Mouse (Mus musculus): ENCODE data around the gene Fastk.
"Not testable (repeated sequence)": the region's sequence is repeated elsewhere in the genome, so short reads cannot be mapped to it uniquely, and the experiment has no call there.

Gene Fastk

GRCm38 (mm10) chr5:24423129-24424003 lies 21.7 kb downstream of the Fastk start, which contains the start of the genes Cdk5 and Slc4a2:
Cdk5 (minus strand) TSS chr5:24423530.
Slc4a2 (plus strand) TSS chr5:24423837.
- DNase-seq (ENCODE audit: low read depth): peak; percentile 99

- no peak for DNase-seq (ENCODE audit: low read depth)
Observed at GRCm38 (mm10) chr5:24420381-24420780, 24.7 kb downstream of the Fastk start.

GRCm38 (mm10) chr5:24417587-24417986 lies 27.5 kb downstream of the Fastk start:
- DNase-seq (ENCODE audit: low read depth): no peak

- DNase-seq (ENCODE audit: low read depth): peak; percentile 76
Observed at GRCm38 (mm10) chr5:24416222-24416736, 28.8 kb downstream of the Fastk start.

GRCm38 (mm10) chr5:24413938-24414337 lies 31.1 kb downstream of the Fastk start:
- DNase-seq (ENCODE audit: low read depth): no peak

GRCm38 (mm10) chr5:24413042-24413693 lies 31.9 kb downstream of the Fastk start, which contains the start of gene Asic3:
Asic3 (plus strand) TSS chr5:24413392.
- DNase-seq (ENCODE audit: low read depth): peak; percentile 41

- peak; percentile 51 for DNase-seq (ENCODE audit: low read depth)
Observed at GRCm38 (mm10) chr5:24412063-24412462, 33.0 kb downstream of the Fastk start.

GRCm38 (mm10) chr5:24409466-24409865 lies 35.6 kb downstream of the Fastk start:
- DNase-seq (ENCODE audit: low read depth): peak; percentile 72

GRCm38 (mm10) chr5:24408651-24409050 lies 36.4 kb downstream of the Fastk start:
- DNase-seq (ENCODE audit: low read depth): no peak

- no peak for DNase-seq (ENCODE audit: low read depth)
Observed at GRCm38 (mm10) chr5:24405389-24405876, 39.7 kb downstream of the Fastk start.

- peak; percentile 79 for DNase-seq (ENCODE audit: low read depth)
Observed at GRCm38 (mm10) chr5:24404594-24405360, 40.3 kb downstream of the Fastk start.

GRCm38 (mm10) chr5:24401969-24402368 lies 43.1 kb downstream of the Fastk start:
- no peak for DNase-seq (ENCODE audit: low read depth)

- no peak for DNase-seq (ENCODE audit: low read depth)
Observed at GRCm38 (mm10) chr5:24400911-24401605, 44.0 kb downstream of the Fastk start.

- DNase-seq (ENCODE audit: low read depth): no peak
Observed at GRCm38 (mm10) chr5:24400362-24400761, 44.7 kb downstream of the Fastk start.

- DNase-seq (ENCODE audit: low read depth): no peak
Observed at GRCm38 (mm10) chr5:24399686-24400085, 45.4 kb downstream of the Fastk start.

GRCm38 (mm10) chr5:24396254-24396653 lies 48.8 kb downstream of the Fastk start:
- not testable (repeated sequence) for DNase-seq (ENCODE audit: low read depth)

- peak; percentile 97 for DNase-seq (ENCODE audit: low read depth)
Observed at GRCm38 (mm10) chr5:24394165-24394894, 50.8 kb downstream of the Fastk start.

GRCm38 (mm10) chr5:24393392-24393997 lies 51.6 kb downstream of the Fastk start, which contains the start of gene Abcb8:
Abcb8 (plus strand) TSS chr5:24393663.
- DNase-seq (ENCODE audit: low read depth): peak; percentile 97

- DNase-seq (ENCODE audit: low read depth): peak; percentile 50
Observed at GRCm38 (mm10) chr5:24392724-24393123, 52.4 kb downstream of the Fastk start.

- DNase-seq (ENCODE audit: low read depth): no peak
Observed at GRCm38 (mm10) chr5:24391864-24392263, 53.2 kb downstream of the Fastk start, which contains the start of gene Atg9b. Atg9b (minus strand) TSS chr5:24392143.

All from NIH3T3 (cell line).